Mouse (Mus musculus) heart, postnatal 36 days (tissue): ENCODE measurements around the gene Prr27. TPM values are rescaled to one million over a fixed set of nuclear protein-coding genes. Genes with fewer than 3 reads are reported as not detected.

Experiments used
- DNase-seq, 2 experiments: peaks; one replicate each; pipeline ENCODE4 v3.0.0; 2021 to 2022
- intact Hi-C: fragments of 180-260 bp; cut with DNase I; formaldehyde crosslinking; loops from one replicate; pipeline ENCODE4 v1.15.1; 2025
- total RNA-seq, 2 experiments: library from RNA; stranded (reverse); gene quantifications; 2 replicates each; pipeline ENCODE4 v1.2.3; 2021

Gene Prr27
- not detected for total RNA-seq

DNA sequence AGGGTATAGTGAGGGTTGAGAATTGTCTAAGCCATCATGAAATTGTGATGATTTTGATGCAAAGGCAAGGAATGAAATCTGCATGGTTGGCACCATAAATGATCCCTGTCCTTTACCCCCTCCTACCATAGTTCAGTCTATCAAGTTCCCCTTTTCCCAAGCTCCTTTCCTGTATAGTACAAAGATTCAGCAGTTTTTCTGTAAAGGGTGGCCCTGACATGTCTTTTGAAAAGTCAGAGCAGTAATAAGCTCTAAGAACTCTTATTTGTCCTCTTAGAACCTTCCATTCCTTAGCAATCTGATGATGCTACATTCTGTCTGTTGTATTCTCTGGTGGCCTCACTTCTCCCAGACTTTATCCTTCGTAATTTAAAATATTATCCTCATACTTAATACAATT lies at the start of gene Prr27:
Gene Prr27, plus strand, starts transcription at position 301 of the 400 bp plus-strand sequence.
- intact Hi-C loops: no loop called here

DNA sequence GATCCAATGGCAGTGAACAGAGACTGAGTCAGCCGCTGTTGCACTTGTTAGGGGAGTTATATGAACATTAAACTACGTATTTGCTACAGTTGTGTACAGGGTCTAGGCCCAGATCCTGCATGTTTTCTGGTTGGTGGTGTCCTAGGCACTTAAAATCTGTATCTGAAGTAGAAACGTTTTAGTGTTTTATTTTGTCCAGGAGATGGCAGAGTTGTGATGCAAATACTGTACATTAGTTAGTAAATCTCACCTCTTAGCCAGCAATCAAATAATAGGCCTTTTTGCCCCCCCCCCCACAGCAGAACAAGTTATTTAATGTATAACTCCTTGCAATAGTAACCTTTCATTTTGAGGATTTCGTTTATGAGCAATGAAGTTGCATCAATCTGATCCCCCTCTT lies 42.8 kb upstream of the Prr27 start:
- DNase-seq: no peak
- intact Hi-C loops: no loop called here

More for the DNA sequence above, at the start of gene Prr27:
- no peak for DNase-seq

DNA sequence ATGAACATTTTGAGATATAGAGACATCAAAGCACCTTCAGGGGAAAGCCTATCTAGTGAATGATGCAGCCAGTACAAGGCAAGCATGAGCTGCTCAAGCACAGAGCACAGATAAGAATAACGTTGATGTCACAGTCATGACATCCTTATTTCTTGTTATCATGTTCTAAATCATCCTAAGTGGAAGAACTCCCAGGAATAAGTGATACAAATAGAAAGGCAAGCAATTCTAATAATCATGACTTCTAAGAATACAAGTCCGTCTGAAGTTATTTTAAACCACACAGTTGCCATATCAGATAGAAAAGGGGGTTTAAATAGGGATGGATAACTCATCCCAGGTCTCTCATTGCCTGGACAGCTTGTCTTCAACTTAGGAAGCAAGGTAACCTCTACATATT lies 17.7 kb upstream of the Prr27 start, which contains the start of gene Csn1s2b:
Gene Csn1s2b, plus strand, starts transcription at position 301 of the 400 bp plus-strand sequence.
- intact Hi-C loops: no loop called here
- no peak for DNase-seq

DNA sequence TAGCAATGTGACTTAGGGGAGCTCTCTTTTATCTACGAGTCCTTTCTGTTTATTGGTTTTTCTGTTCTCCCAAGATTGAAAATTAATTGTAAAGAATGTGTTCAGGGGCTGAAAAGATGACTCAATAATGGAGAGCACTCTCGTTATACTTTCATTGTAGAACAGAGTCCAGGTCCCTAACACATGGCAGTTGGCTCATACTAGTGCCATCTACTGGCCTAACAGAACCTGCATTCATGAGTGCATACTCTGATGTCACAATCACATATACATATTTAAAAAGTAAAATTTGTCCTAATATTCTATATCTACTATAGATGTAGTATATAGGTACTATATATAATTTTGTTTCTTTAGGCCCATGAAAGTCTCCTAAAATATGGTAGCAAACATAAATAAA lies 16.2 kb upstream of the Prr27 start:
- intact Hi-C loops: no loop called here
- DNase-seq: no peak

DNA sequence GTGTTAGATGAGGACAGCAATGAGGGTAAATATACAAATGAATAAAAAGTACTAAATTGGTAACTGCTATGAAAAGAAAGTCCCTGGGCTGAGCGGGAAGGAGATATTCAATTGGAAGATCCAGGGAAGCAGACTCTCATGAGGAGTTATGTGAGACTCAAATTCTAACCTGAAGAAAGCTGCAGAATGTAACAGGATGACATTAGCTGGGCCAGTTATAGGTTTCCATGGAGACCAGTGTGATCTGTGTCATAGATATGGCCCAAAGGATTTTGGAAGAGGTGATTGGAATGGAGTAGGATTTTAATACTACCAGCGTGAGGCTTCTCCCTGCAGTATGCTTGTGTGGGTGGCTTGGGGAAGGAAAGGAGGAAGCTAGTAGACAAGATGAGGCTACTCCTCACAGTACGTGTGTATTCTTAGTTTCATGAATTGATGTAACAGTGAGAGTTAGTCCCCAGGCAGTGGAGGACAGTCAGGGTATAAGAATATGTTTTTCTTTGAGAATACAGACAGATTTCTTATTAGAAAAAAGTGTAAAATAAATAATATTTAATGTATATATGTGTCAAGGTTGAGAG lies 29.7 kb downstream of the Prr27 start:
- no peak for DNase-seq
- intact Hi-C loops: no loop called here

DNA sequence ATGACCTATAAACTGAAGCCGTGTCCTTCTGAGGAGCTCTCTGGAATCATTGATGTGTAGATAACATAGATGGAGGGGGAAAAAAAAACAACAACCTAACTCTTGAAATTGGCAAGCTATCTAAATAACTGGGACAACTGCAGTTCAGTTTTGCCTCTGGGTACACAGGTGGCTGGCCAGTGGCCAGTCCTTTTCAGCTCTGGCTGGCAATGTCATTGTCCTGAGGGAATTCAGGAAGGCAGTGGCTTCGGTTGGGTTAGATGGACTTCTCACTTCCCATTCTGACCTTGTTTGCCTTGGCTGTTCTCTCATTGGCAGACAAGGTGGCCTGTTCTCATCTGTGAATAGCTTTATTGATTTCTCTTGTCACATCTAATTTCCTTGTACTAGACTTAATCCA lies 44.6 kb downstream of the Prr27 start:
- intact Hi-C loops: no loop called here
- DNase-seq: no peak

DNA sequence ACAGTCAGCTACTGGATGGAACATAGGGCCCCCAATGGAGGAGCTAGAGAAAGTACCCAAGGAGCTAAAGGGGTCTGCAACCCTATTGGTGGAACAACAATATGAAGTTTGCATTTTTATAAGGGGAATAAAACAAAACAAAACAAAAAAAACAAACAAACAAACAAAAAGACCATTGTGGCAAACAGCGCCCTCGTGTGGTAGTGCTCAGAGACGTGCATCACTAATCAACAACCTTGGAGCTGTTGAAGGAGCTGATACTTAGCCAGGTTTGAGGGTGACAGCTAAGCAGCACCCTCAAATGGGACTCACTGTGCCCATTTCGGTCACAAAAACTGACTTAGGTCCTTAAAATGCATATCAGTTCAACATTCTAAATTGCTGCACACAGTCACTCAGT lies 45.9 kb downstream of the Prr27 start:
- no peak for DNase-seq
- intact Hi-C loops: no loop called here

DNA sequence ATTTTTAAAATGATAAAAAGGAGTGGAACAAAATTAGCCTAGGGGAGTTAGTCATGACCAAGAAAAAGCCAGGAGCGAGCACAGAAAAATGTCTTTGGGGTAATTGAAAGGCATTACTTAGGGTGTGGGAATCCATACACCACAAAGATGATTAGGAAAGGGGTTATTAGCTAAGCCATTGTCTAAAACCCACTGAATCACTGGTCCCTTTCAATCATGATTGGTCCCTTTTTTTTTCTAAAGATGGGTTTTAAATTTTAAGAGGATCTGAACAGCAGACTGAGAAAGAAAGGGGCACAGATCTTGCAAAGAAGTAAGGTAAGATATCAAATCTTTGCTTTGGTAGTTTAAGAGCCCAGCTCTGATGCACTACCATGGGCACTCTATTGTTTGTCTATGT lies 59.2 kb downstream of the Prr27 start, which contains the start of gene Odam:
Gene Odam, plus strand, starts transcription at position 301 of the 400 bp plus-strand sequence.
- intact Hi-C loops: no loop called here
- DNase-seq: no peak

Other genes with a start within 250 kb of the Prr27 start
- gene Sult1e1, start 234.1 kb upstream of the Prr27 start, total RNA-seq: under 1 TPM in 1 of 2 experiments, not detected in 1; 0.27 TPM
- gene Csn1s1, start 159.5 kb upstream of the Prr27 start, total RNA-seq: not detected
- not detected for gene Csn2, start 126.1 kb upstream of the Prr27 start, total RNA-seq
- gene Csn1s2a, start 51.1 kb upstream of the Prr27 start, total RNA-seq: not detected
- gene Csn1s2b, start 17.6 kb upstream of the Prr27 start, total RNA-seq: not detected
- not detected for gene Odam, start 59.3 kb downstream of the Prr27 start, total RNA-seq
- gene Csn3, start 99.9 kb downstream of the Prr27 start, total RNA-seq: not detected
- gene 2310003L06Rik, start 143.8 kb downstream of the Prr27 start, total RNA-seq: not detected
- gene Gm28434, start 143.8 kb downstream of the Prr27 start, total RNA-seq: not detected
- not detected for gene Cabs1, start 153.8 kb downstream of the Prr27 start, total RNA-seq
- gene Smr3a, start 176.9 kb downstream of the Prr27 start, total RNA-seq: not detected